9 mouse cellular contexts compared by ENCODE assay signal in the genomic region with DNA sequence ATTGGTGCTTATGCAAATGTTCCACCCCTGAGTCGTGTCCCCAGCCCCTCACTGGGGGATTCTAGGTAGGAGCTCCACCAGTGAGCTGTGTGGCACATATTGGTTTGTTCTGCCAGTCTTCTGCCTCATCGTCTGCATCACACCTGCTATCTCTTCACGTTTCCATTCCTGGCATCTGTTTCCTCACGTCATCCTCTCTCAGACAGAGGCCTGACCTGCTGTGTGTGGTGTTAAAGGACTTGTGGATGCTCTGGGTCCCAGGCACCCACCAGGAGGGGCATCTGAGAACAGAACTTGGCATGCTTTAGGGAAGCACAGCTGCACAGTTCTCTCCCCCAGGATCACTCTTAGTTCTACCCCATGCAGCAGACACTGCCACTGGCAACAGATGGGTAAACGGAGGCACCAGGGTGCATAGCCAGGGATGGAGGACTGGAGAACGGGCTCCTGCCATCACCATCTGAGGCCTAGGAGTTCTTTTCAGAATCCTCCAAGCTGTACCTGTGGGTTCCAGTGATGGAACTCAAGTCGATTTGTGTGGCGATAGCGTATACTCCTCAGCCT. TPM values are rescaled to one million over a fixed set of nuclear protein-coding genes. Genes with fewer than 3 reads are reported as not detected.
DNase-seq lines count a peak whose midpoint lies in the region; ATAC-seq and TF ChIP-seq lines count a peak whose summit lies in the region.
"Had no signal": no experiment of that assay in that cellular context is flagged by ENCODE, and none has a peak within 500 bp of the region (broad histone marks: within the 10 kb centered on the region; RNA-seq: fewer than 3 reads in every experiment).

No protein-coding gene starts in this region.

- no peaks in the 10 kb centered on the region for H3K36me3 ChIP-seq in heart, embryonic 12.5 days
- H3K36me3 ChIP-seq in ES-Bruce4 (ENCODE audit: control insufficient read depth, insufficient read depth, low read length, poor library complexity, severe bottlenecking) = no peaks in the 10 kb centered on the region
- H3K36me3 ChIP-seq in forebrain, embryonic 15.5 days = no peaks in the 10 kb centered on the region
- peaks cover 7% of the 10 kb centered on the region; the same call in 1 of the 2 replicates for H3K36me3 ChIP-seq in liver, embryonic 15.5 days (replicated peaks)

- ATAC-seq in heart, embryonic 12.5 days (ENCODE audit: insufficient number of reproducible peaks, low FRiP score) = no peak
- no peak for ATAC-seq in forebrain, embryonic 15.5 days (replicated peaks)
- no peak for ATAC-seq in liver, embryonic 15.5 days (ENCODE audit: insufficient read depth)
- no peak for ATAC-seq in granulocyte monocyte progenitor cell, adult 5-6 weeks (replicated peaks; ENCODE audit: poor library complexity, severe bottlenecking)
- ATAC-seq: Patski had no signal

- no peak overlapping the region for H3K27ac ChIP-seq in heart, embryonic 12.5 days (ENCODE audit: poor library complexity, severe bottlenecking)
- peak overlapping the region; percentile 77 for H3K27ac ChIP-seq in ES-Bruce4 (ENCODE audit: insufficient read depth, low read length)
- no peak overlapping the region for H3K27ac ChIP-seq in forebrain, embryonic 15.5 days (replicated peaks)
- H3K27ac ChIP-seq in liver, embryonic 15.5 days (replicated peaks) = peak overlapping the region; percentile 79; the same call in 1 of the 2 replicates

- WGBS in heart, embryonic 12.5 days = 38% methylated on average over 9 of the region's 9 CpGs
- WGBS in forebrain, embryonic 15.5 days = 22% methylated on average over 9 of the region's 9 CpGs
- WGBS in liver, embryonic 15.5 days (ENCODE audit: insufficient replicate concordance) = 39% methylated on average over 9 of the region's 9 CpGs

- no peak for DNase-seq in heart, postnatal 4 days
- DNase-seq in embryo, embryonic 10.5 days (ENCODE audit: low spot score) = no peak
- DNase-seq in right cerebral cortex, postnatal 4 days = no peak

- TF ChIP-seq EP300 in ES-Bruce4 (IDR thresholded peaks at IDR 0.05; ENCODE audit: insufficient read depth, low read depth, low read length) = no peak

- peaks cover 33% of the 10 kb centered on the region for H3K27me3 ChIP-seq in heart, embryonic 12.5 days (replicated peaks)
- H3K27me3 ChIP-seq in ES-Bruce4 (ENCODE audit: control insufficient read depth, insufficient read depth, low read length, poor library complexity, severe bottlenecking) = no peaks in the 10 kb centered on the region
- H3K27me3 ChIP-seq in forebrain, embryonic 15.5 days = peaks cover 42% of the 10 kb centered on the region
- peaks cover 21% of the 10 kb centered on the region for H3K27me3 ChIP-seq in liver, embryonic 15.5 days
- H3K27me3 ChIP-seq: Patski had no signal

- H3K4me2 ChIP-seq in heart, embryonic 12.5 days = peak overlapping the region; percentile 88
- H3K4me2 ChIP-seq in forebrain, embryonic 15.5 days (replicated peaks) = peak overlapping the region; percentile 76
- peak overlapping the region; percentile 88 for H3K4me2 ChIP-seq in liver, embryonic 15.5 days

- no peak for TF ChIP-seq CTCF in ES-Bruce4 (IDR thresholded peaks at IDR 0.05; ENCODE audit: low read depth, low read length)

- no peaks in the 10 kb centered on the region for H3K9me3 ChIP-seq in heart, embryonic 12.5 days (replicated peaks)
- H3K9me3 ChIP-seq in ES-Bruce4 (replicated peaks; ENCODE audit: control insufficient read depth, insufficient read depth, low read length, poor library complexity, severe bottlenecking) = no peaks in the 10 kb centered on the region
- no peaks in the 10 kb centered on the region for H3K9me3 ChIP-seq in forebrain, embryonic 15.5 days
- no peaks in the 10 kb centered on the region for H3K9me3 ChIP-seq in liver, embryonic 15.5 days (replicated peaks)

- H3K4me1 ChIP-seq in heart, embryonic 12.5 days (replicated peaks) = peaks cover 34% of the 10 kb centered on the region
- peaks cover 11% of the 10 kb centered on the region for H3K4me1 ChIP-seq in ES-Bruce4 (ENCODE audit: control insufficient read depth, insufficient read depth, low read length)
- H3K4me1 ChIP-seq in forebrain, embryonic 15.5 days = peaks cover 37% of the 10 kb centered on the region
- H3K4me1 ChIP-seq in liver, embryonic 15.5 days (replicated peaks) = peaks cover 42% of the 10 kb centered on the region

- peak overlapping the region; percentile 89 for H3K4me3 ChIP-seq in heart, embryonic 12.5 days
- H3K4me3 ChIP-seq in ES-Bruce4 (ENCODE audit: low read depth, low read length) = peak overlapping the region; percentile 88
- peak overlapping the region; percentile 59 for H3K4me3 ChIP-seq in forebrain, embryonic 15.5 days
- H3K4me3 ChIP-seq in liver, embryonic 15.5 days (replicated peaks) = peak overlapping the region; percentile 71

- peak overlapping the region; percentile 94 for H3K9ac ChIP-seq in heart, embryonic 12.5 days
- H3K9ac ChIP-seq in ES-Bruce4 (ENCODE audit: low read depth, poor library complexity, severe bottlenecking) = peak overlapping the region; percentile 81
- H3K9ac ChIP-seq in forebrain, embryonic 15.5 days (replicated peaks) = no peak overlapping the region
- H3K9ac ChIP-seq in liver, embryonic 15.5 days = peak overlapping the region; percentile 74

- no peak for TF ChIP-seq POLR2A in ES-Bruce4 (IDR thresholded peaks at IDR 0.05; ENCODE audit: insufficient read depth, low read length)

RNA-seq across cellular contexts. Expression of gene Jak3, which starts 0.6 kb away (rescaled TPM):
- polyA plus RNA-seq in heart, embryonic 12.5 days (2016; fragmentation: Nextera tagmentation; extraction: Ambion mirVana) = 10.6 and 11.8 TPM in 2 replicates
- total RNA-seq in heart, postnatal 4 days (2021) = 10 to 100 TPM; 15.8 TPM
- polyA plus RNA-seq in ES-Bruce4 (2011; ENCODE audit: insufficient read depth, insufficient read length, low read depth, missing spikeins) = 8.0 and 9.7 TPM in 2 replicates
- polyA plus RNA-seq in forebrain, embryonic 15.5 days (2015; fragmentation: Nextera tagmentation; extraction: Ambion mirVana) = 2.9 and 3.3 TPM in 2 replicates
- 6.4 and 6.9 TPM in 2 replicates for polyA plus RNA-seq in liver, embryonic 15.5 days (2015; fragmentation: Nextera tagmentation; extraction: Ambion mirVana)
- 10.9 and 17.5 TPM in 2 replicates for total RNA-seq in granulocyte monocyte progenitor cell, adult 5-6 weeks (2014; fragmentation: Nextera tagmentation)
- 7.2 and 8.1 TPM in 2 replicates for total RNA-seq in granulocyte monocyte progenitor cell, adult 5-6 weeks (2017)

RNA-seq across cellular contexts. Expression of gene Unc13a, which starts 4.0 kb away (rescaled TPM):
- 0.47 and 0.64 TPM in 2 replicates for polyA plus RNA-seq in heart, embryonic 12.5 days (2016; fragmentation: Nextera tagmentation; extraction: Ambion mirVana)
- 1 to 10 TPM; 1.3 to 1.4 TPM for total RNA-seq in heart, postnatal 4 days (2021)
- 3.8 and 6.3 TPM in 2 replicates for polyA plus RNA-seq in ES-Bruce4 (2011; ENCODE audit: insufficient read depth, insufficient read length, low read depth, missing spikeins)
- polyA plus RNA-seq in forebrain, embryonic 15.5 days (2015; fragmentation: Nextera tagmentation; extraction: Ambion mirVana) = 23.3 and 23.6 TPM in 2 replicates
- 0.16 and 0.20 TPM in 2 replicates for polyA plus RNA-seq in liver, embryonic 15.5 days (2015; fragmentation: Nextera tagmentation; extraction: Ambion mirVana)
- total RNA-seq in granulocyte monocyte progenitor cell, adult 5-6 weeks (2014; fragmentation: Nextera tagmentation) = 0.60 TPM in 1 of 2 replicates, not detected in the other
- 0.04 and 1.8 TPM in 2 replicates for total RNA-seq in granulocyte monocyte progenitor cell, adult 5-6 weeks (2017)

RNA-seq across cellular contexts. Expression of gene Insl3, which starts 13.5 kb away (rescaled TPM):
- polyA plus RNA-seq in heart, embryonic 12.5 days (2016; fragmentation: Nextera tagmentation; extraction: Ambion mirVana) = 2.0 and 2.4 TPM in 2 replicates
- total RNA-seq in heart, postnatal 4 days (2021) = 1 to 10 TPM; 6.6 to 6.9 TPM
- polyA plus RNA-seq in ES-Bruce4 (2011; ENCODE audit: insufficient read depth, insufficient read length, low read depth, missing spikeins) = 1.3 and 3.7 TPM in 2 replicates
- 0.54 TPM in 1 of 2 replicates, not detected in the other for polyA plus RNA-seq in forebrain, embryonic 15.5 days (2015; fragmentation: Nextera tagmentation; extraction: Ambion mirVana)
- polyA plus RNA-seq in liver, embryonic 15.5 days (2015; fragmentation: Nextera tagmentation; extraction: Ambion mirVana) = 2.2 and 3.0 TPM in 2 replicates
- 14.1 and 16.3 TPM in 2 replicates for total RNA-seq in granulocyte monocyte progenitor cell, adult 5-6 weeks (2014; fragmentation: Nextera tagmentation)
- 1.2 and 4.4 TPM in 2 replicates for total RNA-seq in granulocyte monocyte progenitor cell, adult 5-6 weeks (2017)

RNA-seq across cellular contexts. Expression of gene B3gnt3, which starts 26.1 kb away (rescaled TPM):
- 3.4 and 3.7 TPM in 2 replicates for polyA plus RNA-seq in heart, embryonic 12.5 days (2016; fragmentation: Nextera tagmentation; extraction: Ambion mirVana)
- 1 to 10 TPM; 7.5 to 7.6 TPM for total RNA-seq in heart, postnatal 4 days (2021)
- polyA plus RNA-seq in ES-Bruce4 (2011; ENCODE audit: insufficient read depth, insufficient read length, low read depth, missing spikeins) = 1.8 and 2.0 TPM in 2 replicates
- 0.42 and 0.46 TPM in 2 replicates for polyA plus RNA-seq in forebrain, embryonic 15.5 days (2015; fragmentation: Nextera tagmentation; extraction: Ambion mirVana)
- polyA plus RNA-seq in liver, embryonic 15.5 days (2015; fragmentation: Nextera tagmentation; extraction: Ambion mirVana) = 4.1 and 5.2 TPM in 2 replicates
- total RNA-seq in granulocyte monocyte progenitor cell, adult 5-6 weeks (2014; fragmentation: Nextera tagmentation) = 1.4 TPM in 1 of 2 replicates, not detected in the other
- 0.39 TPM in 1 of 2 replicates, not detected in the other for total RNA-seq in granulocyte monocyte progenitor cell, adult 5-6 weeks (2017)

RNA-seq across cellular contexts. Expression of gene Fcho1, which starts 50.0 kb away (rescaled TPM):
- 1.6 and 2.1 TPM in 2 replicates for polyA plus RNA-seq in heart, embryonic 12.5 days (2016; fragmentation: Nextera tagmentation; extraction: Ambion mirVana)
- 1 to 10 TPM; 1.6 to 2.4 TPM for total RNA-seq in heart, postnatal 4 days (2021)
- polyA plus RNA-seq in ES-Bruce4 (2011; ENCODE audit: insufficient read depth, insufficient read length, low read depth, missing spikeins) = 8.7 and 8.8 TPM in 2 replicates
- polyA plus RNA-seq in forebrain, embryonic 15.5 days (2015; fragmentation: Nextera tagmentation; extraction: Ambion mirVana) = 70.9 and 71.7 TPM in 2 replicates
- 23.0 and 25.0 TPM in 2 replicates for polyA plus RNA-seq in liver, embryonic 15.5 days (2015; fragmentation: Nextera tagmentation; extraction: Ambion mirVana)
- 62.4 and 98.0 TPM in 2 replicates for total RNA-seq in granulocyte monocyte progenitor cell, adult 5-6 weeks (2014; fragmentation: Nextera tagmentation)
- 39.8 and 76.7 TPM in 2 replicates for total RNA-seq in granulocyte monocyte progenitor cell, adult 5-6 weeks (2017)

Comparison
In these comparisons a context has a peak if more than half of its experiments do, and no peak if none do; other contexts are left out.
1. H3K27ac ChIP-seq: peak in ES-Bruce4 (single experiment) and liver, embryonic 15.5 days (single experiment); none in heart, embryonic 12.5 days (single experiment) and forebrain, embryonic 15.5 days (single experiment).
2. Peak in every context shown above with its lines, with median percentiles within 50 percentile points of each other: H3K4me2 ChIP-seq and H3K4me3 ChIP-seq.